Mouse (Mus musculus) limb, embryonic 13.5 days (tissue): Measurements from ENCODE around the gene Fastkd2. TPM values are rescaled to one million over a fixed set of nuclear protein-coding genes. Genes with fewer than 3 reads are reported as not detected.

Source experiments
- ATAC-seq: fragments of 200-750 bp; cut with Nextera tagmentation; 2 replicates; pipeline ENCODE4 v1.8.0; 2017; ENCODE audit warnings: low read depth, moderate number of reproducible peaks, moderate TSS enrichment; ENCODE audit not compliant: low FRiP score
- H3K27ac ChIP-seq: fragments of 300-500 bp; sonication (generic); 2 replicates; pipeline ENCODE4 v1.5.1; 2015; ENCODE audit warnings: inconsistent platforms, mild to moderate bottlenecking, moderate library complexity
- H3K27me3 ChIP-seq: fragments of 300-500 bp; sonication (generic); 2 replicates; pipeline ENCODE4 v1.6.1; 2015; ENCODE audit warnings: mild to moderate bottlenecking, inconsistent platforms
- H3K36me3 ChIP-seq: fragments of 300-500 bp; sonication (generic); 2 replicates; pipeline ENCODE4 v1.6.1; 2015; ENCODE audit warnings: inconsistent platforms, mild to moderate bottlenecking, moderate library complexity
- H3K4me1 ChIP-seq: fragments of 300-500 bp; sonication (generic); 2 replicates; pipeline ENCODE4 v1.6.1; 2015; ENCODE audit warnings: inconsistent platforms
- H3K4me2 ChIP-seq: fragments of 300-500 bp; sonication (generic); replicated peaks from 2 replicates; pipeline ENCODE4 v1.6.1; 2015; ENCODE audit warnings: inconsistent platforms, mild to moderate bottlenecking, moderate library complexity
- H3K4me3 ChIP-seq: fragments of 300-500 bp; sonication (generic); 2 replicates; pipeline ENCODE4 v1.5.1; 2015; ENCODE audit warnings: moderate library complexity, mild to moderate bottlenecking, inconsistent platforms
- H3K9ac ChIP-seq: fragments of 300-500 bp; sonication (generic); 2 replicates; pipeline ENCODE4 v1.6.1; 2015; ENCODE audit warnings: mild to moderate bottlenecking, inconsistent platforms
- H3K9me3 ChIP-seq: fragments of 300-500 bp; sonication (generic); 2 replicates; pipeline ENCODE4 v1.6.1; 2016; ENCODE audit warnings: inconsistent platforms
- whole genome bisulfite sequencing: fragments of 180-500 bp; shearing (Covaris S2); methylation state at CpG from one replicate; pipeline ENCODE4 v1.1.7; 2015; 5-methylcytosine and 5-hydroxymethylcytosine counted together
- polyA plus RNA-seq: library from polyadenylated mRNA; unstranded; fragments of >200 nt; fragmentation: Nextera tagmentation; extraction: Ambion mirVana; gene quantifications from 2 replicates; pipeline ENCODE4 v1.2.1, GENCODE M21; 2015

Gene Fastkd2
- polyA plus RNA-seq, 1 experiment from 2014 or later = 50.7 TPM

- H3K36me3 ChIP-seq = no peaks in the 10 kb centered on the region
- H3K4me1 ChIP-seq = peaks cover 34% of the 10 kb centered on the region
- no peak for ATAC-seq
- peak within 1 kb of the TSS; percentile 23 for H3K4me2 ChIP-seq
- H3K9me3 ChIP-seq = no peaks in the 10 kb centered on the region
- H3K27me3 ChIP-seq = no peaks in the 10 kb centered on the region
- H3K9ac ChIP-seq = no peak within 1 kb of the TSS
- peak within 1 kb of the TSS; percentile 69 for H3K27ac ChIP-seq
- 86% methylated on average over 5 of the region's 5 CpGs for WGBS
- no peak within 1 kb of the TSS for H3K4me3 ChIP-seq
Measured at GRCm38 (mm10) chr1:63769167-63769566, 38.8 kb downstream of the Fastkd2 start, which contains the start of gene 4933402D24Rik. Gene 4933402D24Rik, minus strand, starts transcription at chr1:63769267.

- Histone ChIP-seq H3K4me1 (peaks cover 34% of the 10 kb centered on the region), H3K36me3 (no peaks in the 10 kb centered on the region), H3K4me2 (no peak overlapping the region), H3K27ac (no peak overlapping the region), H3K9me3 (no peaks in the 10 kb centered on the region), H3K27me3 (no peaks in the 10 kb centered on the region), H3K4me3 (no peak overlapping the region), H3K9ac (no peak overlapping the region)
- ATAC-seq = no peak
- 66% methylated on average over 7 of the region's 7 CpGs for WGBS
Measured at GRCm38 (mm10) chr1:63770309-63770708, 39.9 kb downstream of the Fastkd2 start.

GRCm38 (mm10) chr1:63776396-63776795 lies 46.0 kb downstream of the Fastkd2 start:
- Histone ChIP-seq H3K4me1 (no peaks in the 10 kb centered on the region; the same call in 1 of the 2 replicates), H3K9me3 (no peaks in the 10 kb centered on the region), H3K4me2 (no peak overlapping the region), H3K36me3 (no peaks in the 10 kb centered on the region), H3K9ac (no peak overlapping the region), H3K27ac (no peak overlapping the region), H3K4me3 (no peak overlapping the region), H3K27me3 (no peaks in the 10 kb centered on the region)
- WGBS = 42% methylated on average over 1 of the region's 1 CpGs
- ATAC-seq = no peak

- Histone ChIP-seq H3K4me2 (no peak overlapping the region), H3K4me3 (no peak overlapping the region), H3K36me3 (no peaks in the 10 kb centered on the region), H3K27me3 (no peaks in the 10 kb centered on the region), H3K9ac (no peak overlapping the region), H3K4me1 (no peaks in the 10 kb centered on the region; the same call in 1 of the 2 replicates), H3K27ac (no peak overlapping the region), H3K9me3 (no peaks in the 10 kb centered on the region)
- ATAC-seq = no peak
- 49% methylated on average over 4 of the region's 4 CpGs for WGBS
Measured at GRCm38 (mm10) chr1:63776902-63777630, 46.7 kb downstream of the Fastkd2 start.

GRCm38 (mm10) chr1:63794326-63794725 lies 63.9 kb downstream of the Fastkd2 start:
- no peak overlapping the region for H3K27ac ChIP-seq
- H3K4me3 ChIP-seq = no peak overlapping the region
- H3K4me1 ChIP-seq = no peaks in the 10 kb centered on the region
- H3K9me3 ChIP-seq = no peaks in the 10 kb centered on the region
- no peaks in the 10 kb centered on the region for H3K27me3 ChIP-seq
- H3K4me2 ChIP-seq = no peak overlapping the region
- no peaks in the 10 kb centered on the region for H3K36me3 ChIP-seq
- H3K9ac ChIP-seq = no peak overlapping the region
- no peak for ATAC-seq

Other genes with a start within 250 kb of the Fastkd2 start
- gene Gm39653, start 114.6 kb upstream of the Fastkd2 start, polyA plus RNA-seq = not detected in 2 replicates
- gene Dytn, start 43.7 kb upstream of the Fastkd2 start, polyA plus RNA-seq = not detected in 2 replicates
- not detected in 2 replicates for gene Mdh1b, start 296 bp upstream of the Fastkd2 start, polyA plus RNA-seq
- 0.27 TPM in 1 of 2 replicates, not detected in the other for gene 4933402D24Rik, start 38.7 kb downstream of the Fastkd2 start, polyA plus RNA-seq